Mouse (Mus musculus) spleen, adult 2 months (tissue): Measurements from ENCODE around the gene Tmem247.

Experiments used
- CTCF ChIP-seq: fragments of 200-500 bp; IDR thresholded peaks from 2 replicates; pipeline ENCODE4 v1.5.1; 2011; ENCODE audit warnings: mild to moderate bottlenecking, inconsistent platforms; ENCODE audit not compliant: insufficient read depth, insufficient read length, insufficient replicate concordance; ENCODE audit errors: extremely low read depth
- POLR2A ChIP-seq: fragments of 200-500 bp; IDR thresholded peaks from 2 replicates; pipeline ENCODE4 v1.6.1; 2011; ENCODE audit warnings: low read depth, low read length, inconsistent platforms

DNA sequence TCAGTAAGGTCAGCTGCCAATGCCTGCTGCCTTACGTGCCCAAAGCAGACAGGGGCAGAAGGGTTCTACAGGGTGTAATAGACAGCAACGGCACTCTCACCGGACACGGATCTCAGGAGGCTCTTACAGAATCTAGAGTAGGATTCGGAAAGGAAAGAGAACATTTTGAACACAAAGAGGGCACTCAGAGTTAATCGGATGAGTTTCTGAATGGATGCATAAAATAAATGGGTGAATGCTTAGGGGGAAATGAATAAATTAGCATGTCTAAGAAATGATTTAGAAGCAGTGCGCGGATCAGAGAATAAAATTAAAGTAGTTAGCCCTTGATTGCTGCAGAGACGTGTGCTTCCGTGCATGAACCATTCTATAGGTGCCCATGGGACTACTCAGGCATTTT, 37.1 kb upstream of the Tmem247 start:
- TF ChIP-seq CTCF (no peak), POLR2A (no peak)
